Mouse (Mus musculus) neural tube, embryonic 14.5 days (tissue): ENCODE results near the gene Disp1. TPM values are rescaled to one million over a fixed set of nuclear protein-coding genes. Genes with fewer than 3 reads are reported as not detected.

ENCODE experiments used
- ATAC-seq: fragments of 200-750 bp; cut with Nextera tagmentation; 2 replicates; pipeline ENCODE4 v1.8.0; 2017; ENCODE audit warnings: low read depth, mild to moderate bottlenecking, moderate TSS enrichment, moderate library complexity
- H3K27ac ChIP-seq: fragments of 300-500 bp; sonication (generic); 2 replicates; pipeline ENCODE4 v1.5.1; 2014; ENCODE audit warnings: low read depth, mild to moderate bottlenecking, control low read depth, low read length, moderate library complexity, mixed read lengths
- H3K27me3 ChIP-seq: fragments of 300-500 bp; sonication (generic); 2 replicates; pipeline ENCODE4 v1.6.1; 2014; ENCODE audit warnings: low read length; ENCODE audit not compliant: control insufficient read depth, insufficient read depth
- H3K36me3 ChIP-seq: fragments of 300-500 bp; sonication (generic); 2 replicates; pipeline ENCODE4 v1.6.1; 2014; ENCODE audit warnings: low read length, mixed read lengths; ENCODE audit not compliant: control insufficient read depth, insufficient read depth
- H3K4me1 ChIP-seq: fragments of 300-500 bp; sonication (generic); 2 replicates; pipeline ENCODE4 v1.6.1; 2014; ENCODE audit warnings: low read length; ENCODE audit not compliant: control insufficient read depth, insufficient read depth
- H3K4me2 ChIP-seq: fragments of 300-500 bp; sonication (generic); 2 replicates; pipeline ENCODE4 v1.6.1; 2014; ENCODE audit warnings: mild to moderate bottlenecking, low read depth, low read length, control low read depth
- H3K4me3 ChIP-seq: fragments of 300-500 bp; sonication (generic); 2 replicates; pipeline ENCODE4 v1.5.1; 2014; ENCODE audit warnings: low read depth, low read length, control low read depth, mixed read lengths
- H3K9ac ChIP-seq: fragments of 300-500 bp; sonication (generic); replicated peaks from 2 replicates; pipeline ENCODE4 v1.6.1; 2014; ENCODE audit warnings: low read depth, mild to moderate bottlenecking, control low read depth, low read length, mixed read lengths
- H3K9me3 ChIP-seq: fragments of 300-500 bp; sonication (generic); 2 replicates; pipeline ENCODE4 v1.6.1; 2016; ENCODE audit warnings: low read length; ENCODE audit not compliant: control insufficient read depth
- WGBS: fragments of 180-500 bp; shearing (Covaris S2); extraction: QIAGEN DNeasy Blood & Tissue Kit; methylation state at CpG from one replicate; pipeline ENCODE4 v1.1.7; 2014; 5-methylcytosine and 5-hydroxymethylcytosine counted together
- polyA plus RNA-seq: library from polyadenylated mRNA; unstranded; fragments of >200 nt; fragmentation: Nextera tagmentation; extraction: Ambion mirVana; gene quantifications from 2 replicates; pipeline ENCODE4 v1.2.1, GENCODE M21; 2014

Disp1 gene
- polyA plus RNA-seq, 1 experiment from 2014 or later, result 9.7 TPM

DNA sequence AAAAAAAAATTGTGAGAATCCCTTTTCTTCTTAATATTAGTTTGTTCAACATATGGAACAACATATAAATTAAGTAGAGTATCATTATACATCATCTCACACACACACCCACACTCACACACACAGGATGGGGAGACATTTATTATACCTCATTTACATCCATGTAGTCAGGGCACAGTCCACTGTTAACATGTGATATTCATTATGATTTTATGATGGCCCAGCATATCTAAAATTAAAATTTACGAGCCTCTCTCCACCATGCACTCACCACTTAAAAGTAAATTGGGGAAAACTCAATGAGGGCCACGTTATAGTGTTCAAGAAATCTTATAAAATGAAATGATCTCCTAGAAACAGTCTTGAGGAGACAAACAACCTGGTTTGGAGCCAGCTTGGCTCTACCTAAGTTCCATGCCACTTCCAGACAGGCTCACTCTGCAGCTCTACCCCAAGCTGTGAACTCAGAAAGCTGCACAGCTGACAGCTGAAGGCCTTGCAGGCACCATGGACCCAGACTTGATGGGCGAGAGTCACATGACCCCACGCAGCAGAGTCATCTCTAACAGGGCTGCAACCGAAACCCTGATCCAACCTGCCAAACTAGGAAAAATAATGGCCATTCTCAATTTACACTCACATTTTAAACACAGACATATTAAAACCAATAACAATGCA is 57.7 kb downstream of the Disp1 start:
- Histone ChIP-seq H3K9ac (no peak overlapping the region), H3K4me2 (no peak overlapping the region), H3K27ac (no peak overlapping the region), H3K4me1 (no peaks in the 10 kb centered on the region), H3K36me3 (no peaks in the 10 kb centered on the region), H3K9me3 (no peaks in the 10 kb centered on the region), H3K4me3 (no peak overlapping the region), H3K27me3 (no peaks in the 10 kb centered on the region)
- 87% methylated on average over 5 of the region's 5 CpGs for WGBS
- ATAC-seq, result no peak

DNA sequence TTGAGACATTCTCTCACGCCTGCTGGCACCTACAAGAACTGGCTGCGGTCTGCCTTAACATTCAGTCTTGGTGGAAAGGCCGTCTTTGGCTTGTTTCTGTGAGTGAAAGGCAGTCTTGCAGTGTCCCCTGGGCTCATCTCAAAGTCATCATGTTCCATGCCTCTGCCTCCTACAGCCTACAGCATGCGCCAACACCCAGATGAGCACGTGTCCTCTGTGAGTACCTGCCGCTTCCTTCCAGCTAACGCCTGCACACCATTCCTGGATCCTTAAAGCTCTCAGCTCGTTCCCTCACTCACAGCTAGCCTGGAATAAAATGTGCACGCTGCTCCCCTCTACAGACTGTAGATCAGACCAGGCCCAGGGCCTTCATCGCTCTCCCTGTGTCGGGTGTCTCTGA is 60.3 kb downstream of the Disp1 start:
- no peaks in the 10 kb centered on the region for H3K9me3 ChIP-seq
- H3K4me1 ChIP-seq, result no peaks in the 10 kb centered on the region
- WGBS, result 69% methylated on average over 11 of the region's 11 CpGs
- H3K9ac ChIP-seq, result no peak overlapping the region
- ATAC-seq, result no peak
- H3K4me3 ChIP-seq, result no peak overlapping the region
- no peaks in the 10 kb centered on the region for H3K36me3 ChIP-seq
- no peak overlapping the region for H3K27ac ChIP-seq
- H3K4me2 ChIP-seq, result no peak overlapping the region
- H3K27me3 ChIP-seq, result no peaks in the 10 kb centered on the region

DNA sequence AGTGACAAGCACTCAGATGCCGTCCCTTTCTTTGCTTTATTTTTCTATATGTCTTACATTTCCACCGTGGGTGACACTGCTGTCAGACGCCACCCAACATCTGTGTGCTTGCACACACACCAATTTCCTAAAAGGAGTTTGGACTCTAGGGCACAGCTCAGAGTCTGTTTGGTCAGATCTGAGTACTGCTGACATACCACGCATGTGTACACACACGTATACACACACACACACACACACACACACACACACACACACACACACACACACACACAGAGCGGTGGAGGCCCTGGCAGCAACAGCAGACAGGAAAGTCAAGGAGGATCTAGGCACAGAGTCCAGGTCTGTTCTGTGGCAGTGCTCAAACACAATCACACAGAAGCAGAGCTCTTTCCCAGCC is 61.1 kb downstream of the Disp1 start:
- Histone ChIP-seq H3K36me3 (no peaks in the 10 kb centered on the region), H3K4me3 (no peak overlapping the region), H3K27me3 (no peaks in the 10 kb centered on the region), H3K4me2 (no peak overlapping the region), H3K4me1 (no peaks in the 10 kb centered on the region), H3K9ac (no peak overlapping the region), H3K27ac (no peak overlapping the region), H3K9me3 (no peaks in the 10 kb centered on the region)
- WGBS, result 95% methylated on average over 6 of the region's 6 CpGs
- ATAC-seq, result no peak

DNA sequence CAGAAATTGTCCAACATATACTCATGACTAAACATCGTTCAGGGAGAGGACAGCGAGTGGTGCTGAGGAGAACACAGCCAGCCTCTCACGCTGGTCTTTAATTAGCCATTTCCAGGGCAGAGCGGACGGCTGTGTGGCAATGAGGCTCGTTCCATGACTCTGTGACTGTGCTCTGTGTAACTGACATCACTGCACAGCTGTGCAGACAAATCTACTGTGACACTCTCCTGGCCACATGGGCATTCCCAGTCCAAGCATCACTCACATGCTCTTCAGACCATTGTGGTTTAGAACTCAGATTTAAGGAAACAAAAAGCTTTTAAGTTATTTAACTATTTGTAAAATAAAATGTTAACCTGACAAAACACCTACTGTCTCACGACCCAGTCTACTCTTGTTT is 62.1 kb downstream of the Disp1 start:
- no peak for ATAC-seq
- no peak overlapping the region for H3K9ac ChIP-seq
- no peak overlapping the region for H3K27ac ChIP-seq
- no peaks in the 10 kb centered on the region for H3K4me1 ChIP-seq
- H3K4me3 ChIP-seq, result no peak overlapping the region
- no peaks in the 10 kb centered on the region for H3K9me3 ChIP-seq
- no peaks in the 10 kb centered on the region for H3K27me3 ChIP-seq
- no peak overlapping the region for H3K4me2 ChIP-seq
- WGBS, result 55% methylated on average over 7 of the region's 7 CpGs
- H3K36me3 ChIP-seq, result no peaks in the 10 kb centered on the region

DNA sequence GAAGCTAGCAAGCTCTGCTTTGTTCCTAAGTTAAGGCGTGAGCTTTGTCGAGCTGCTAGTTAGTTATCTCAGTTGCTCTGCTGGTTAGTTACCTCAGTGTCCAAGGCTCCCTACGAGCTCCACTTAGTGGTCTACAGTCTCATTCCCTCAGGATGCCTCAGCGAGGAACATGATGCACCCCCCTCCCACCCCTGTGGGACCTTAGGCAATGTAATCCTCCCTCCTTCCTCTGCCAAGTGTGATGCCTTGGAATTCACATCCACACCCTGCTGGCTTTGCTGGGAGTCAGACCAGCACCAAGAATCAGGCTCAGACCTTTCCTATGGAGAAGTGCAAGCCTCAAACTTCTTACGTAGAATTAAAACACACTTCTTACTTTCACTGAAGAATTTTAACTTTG is 65.7 kb downstream of the Disp1 start:
- Histone ChIP-seq H3K4me1 (no peaks in the 10 kb centered on the region), H3K27ac (no peak overlapping the region), H3K9ac (no peak overlapping the region), H3K4me2 (no peak overlapping the region), H3K4me3 (no peak overlapping the region), H3K9me3 (no peaks in the 10 kb centered on the region), H3K27me3 (no peaks in the 10 kb centered on the region), H3K36me3 (no peaks in the 10 kb centered on the region)
- ATAC-seq, result no peak
- WGBS, result 77% methylated on average over 5 of the region's 5 CpGs

DNA sequence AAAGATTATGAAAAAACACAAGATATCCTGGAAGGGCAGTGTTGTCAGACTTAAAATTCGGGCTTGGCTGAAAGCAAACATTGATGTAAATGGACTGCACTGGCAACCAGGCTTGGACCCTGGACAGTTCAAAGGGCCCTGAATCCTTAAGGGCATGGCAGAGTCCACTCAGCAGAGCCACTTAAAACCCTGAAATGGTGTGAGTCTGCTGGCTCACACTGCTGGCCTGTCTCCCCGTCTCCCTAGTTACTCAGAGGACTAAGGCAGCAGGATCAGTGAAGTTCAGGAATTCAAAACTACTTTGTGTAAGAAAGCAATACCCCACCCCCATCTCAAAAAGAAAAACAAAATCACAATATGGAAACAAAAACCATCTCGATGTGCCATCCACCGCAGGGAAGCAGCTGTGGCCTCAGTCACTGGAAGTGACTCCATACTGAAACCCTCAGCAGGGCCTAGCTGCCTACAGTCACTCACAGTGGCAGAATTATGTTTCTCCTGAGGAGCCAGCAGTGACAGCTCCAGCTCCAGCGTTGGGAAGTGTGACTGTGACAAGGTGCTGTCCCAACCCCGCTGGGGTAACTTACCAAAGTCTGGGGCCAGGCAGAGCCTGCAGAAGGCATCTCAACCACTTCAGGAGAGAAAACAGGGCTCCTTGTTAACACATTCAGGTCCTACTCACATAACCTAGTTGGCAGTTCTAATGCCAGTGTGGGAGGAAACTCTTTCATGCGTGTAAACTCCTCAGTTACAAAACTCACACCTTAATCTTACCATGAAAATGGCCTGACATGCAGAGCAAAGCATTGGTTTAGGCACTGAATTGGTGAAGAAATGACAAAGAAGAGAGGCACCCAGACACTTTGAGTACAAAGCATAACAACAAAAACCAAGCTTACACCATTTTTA is 66.8 kb downstream of the Disp1 start:
- Histone ChIP-seq H3K4me2 (no peak overlapping the region), H3K4me1 (no peaks in the 10 kb centered on the region; the same call in 1 of the 2 replicates), H3K27me3 (no peaks in the 10 kb centered on the region), H3K4me3 (no peak overlapping the region), H3K27ac (no peak overlapping the region), H3K36me3 (no peaks in the 10 kb centered on the region), H3K9ac (no peak overlapping the region), H3K9me3 (no peaks in the 10 kb centered on the region)
- ATAC-seq, result no peak
- WGBS, result 49% methylated on average over 7 of the region's 7 CpGs

DNA sequence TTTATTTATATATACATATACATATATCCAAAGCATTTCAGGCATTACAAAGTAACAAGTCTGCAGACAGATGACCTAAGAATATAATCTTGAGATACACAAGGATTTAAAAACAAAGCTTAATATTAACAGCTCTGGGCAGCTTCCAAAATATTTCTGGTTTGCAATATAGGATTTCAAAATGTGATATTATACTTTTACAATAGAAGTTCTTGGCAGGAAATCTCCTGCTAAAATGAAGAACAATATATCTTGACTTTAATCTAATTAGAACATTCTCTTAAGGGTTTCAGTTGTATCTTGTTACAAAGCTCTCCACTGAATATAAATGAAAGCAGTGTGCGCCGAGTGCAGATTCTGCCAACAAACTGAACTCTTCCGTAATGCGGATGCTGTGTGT is 68.0 kb downstream of the Disp1 start:
- H3K9me3 ChIP-seq, result no peaks in the 10 kb centered on the region

DNA sequence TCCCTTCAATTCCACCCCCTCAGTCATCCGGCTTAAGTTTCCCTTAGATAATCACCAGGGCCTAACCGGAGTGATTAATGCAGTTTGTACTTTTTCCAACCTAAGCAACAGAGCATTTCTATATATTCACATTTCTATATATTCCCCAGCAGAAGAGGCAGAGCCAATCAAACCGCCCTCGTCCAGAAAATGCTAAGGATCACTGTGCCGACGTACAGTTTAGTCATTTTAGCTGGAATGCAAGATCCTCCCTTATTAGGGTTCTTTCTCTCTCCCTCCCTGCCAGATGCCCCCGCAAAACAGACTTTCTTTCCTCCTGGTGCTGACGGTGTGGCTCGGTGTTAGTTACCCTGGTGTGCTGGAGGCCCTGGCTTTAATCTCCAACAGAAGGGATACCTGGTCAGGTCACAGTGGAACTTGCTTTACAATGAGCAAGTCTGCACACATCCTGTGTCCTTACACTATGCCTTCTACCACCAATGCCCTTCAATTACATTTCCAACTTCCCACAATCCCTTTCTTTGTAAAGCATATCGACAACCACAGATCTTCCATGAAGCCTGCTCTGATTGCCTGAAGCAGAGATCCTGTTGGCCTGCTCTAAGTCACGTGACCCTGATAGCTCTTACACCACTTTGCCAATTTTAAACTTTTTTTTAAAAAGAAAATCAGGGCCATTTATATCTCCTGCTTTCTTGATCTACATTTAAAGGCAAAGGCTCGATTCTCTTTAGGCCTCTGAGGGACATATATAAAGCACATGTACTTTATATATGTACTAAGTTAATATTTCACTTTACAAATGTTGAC is 69.6 kb downstream of the Disp1 start:
- no peak overlapping the region for H3K9ac ChIP-seq
- ATAC-seq, result no peak
- peaks cover 1% of the 10 kb centered on the region; the same call in 1 of the 2 replicates for H3K4me1 ChIP-seq
- no peak overlapping the region for H3K4me3 ChIP-seq
- no peaks in the 10 kb centered on the region for H3K27me3 ChIP-seq
- no peak overlapping the region for H3K4me2 ChIP-seq
- H3K27ac ChIP-seq, result no peak overlapping the region
- 91% methylated on average over 12 of the region's 12 CpGs for WGBS
- no peaks in the 10 kb centered on the region for H3K36me3 ChIP-seq
- H3K9me3 ChIP-seq, result no peaks in the 10 kb centered on the region

More for the DNA sequence above, 68.0 kb downstream of the Disp1 start:
- WGBS, result 93% methylated on average over 4 of the region's 4 CpGs
- H3K36me3 ChIP-seq, result no peaks in the 10 kb centered on the region
- H3K4me3 ChIP-seq, result no peak overlapping the region
- no peak overlapping the region for H3K9ac ChIP-seq
- no peaks in the 10 kb centered on the region for H3K27me3 ChIP-seq
- H3K4me2 ChIP-seq, result no peak overlapping the region
- H3K27ac ChIP-seq, result no peak overlapping the region
- ATAC-seq, result no peak
- H3K4me1 ChIP-seq, result no peaks in the 10 kb centered on the region; the same call in 1 of the 2 replicates
